Mouse (Mus musculus): ENCODE measurements around the gene Stard10. TPM values are rescaled to one million over a fixed set of nuclear protein-coding genes. Genes with fewer than 3 reads are reported as not detected.

The Stard10 gene
- total RNA-seq, 1 experiment: 15.2 TPM

DNA sequence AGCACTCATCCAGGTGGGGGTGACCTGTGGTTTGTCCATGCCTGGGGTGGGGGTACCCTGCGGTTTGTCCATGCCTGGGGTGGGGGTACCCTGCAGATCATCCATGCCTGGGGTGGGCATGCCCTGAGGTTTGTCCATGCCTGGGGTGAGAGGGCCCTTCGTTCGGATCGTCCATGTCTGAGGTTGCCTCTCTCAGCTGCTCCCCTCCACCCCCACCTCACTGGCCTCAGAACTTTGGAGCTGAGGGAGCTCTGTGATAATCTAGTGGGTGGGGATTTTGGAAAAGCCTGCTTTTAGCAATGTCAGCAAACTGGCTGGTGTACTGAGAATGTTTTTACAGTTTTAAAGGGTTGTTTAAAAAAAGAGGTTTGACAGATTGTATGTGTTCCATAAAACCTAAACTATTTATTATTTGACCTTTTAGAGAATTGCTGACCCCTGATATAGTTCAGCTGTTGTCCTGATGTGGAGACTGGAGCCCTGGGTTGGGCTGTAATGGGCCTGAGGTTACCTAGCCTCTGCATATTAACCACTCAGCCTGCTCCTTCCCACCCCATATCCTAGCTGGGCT lies 75.1 kb downstream of the Stard10 start:
- Histone ChIP-seq H3K27ac (ENCODE audit: insufficient read depth, low read depth, low read length, poor library complexity, severe bottlenecking) (no peak overlapping the region), H3K9me3 (ENCODE audit: control insufficient read depth, insufficient read depth, low read depth, low read length) (no peaks in the 10 kb centered on the region), H3K4me1 (ENCODE audit: control insufficient read depth in 2 of 2, insufficient read depth in 2 of 2, low read length in 2 of 2, poor library complexity in 1 of 2) (peaks cover 0 to 9% of the 10 kb centered on the region in 2 experiments; a peak in 1 of 4 replicates), H3K9ac (ENCODE audit: insufficient read depth, low read depth, low read length, poor library complexity, severe bottlenecking) (no peak overlapping the region), H3K4me3 (ENCODE audit: insufficient read depth in 1 of 2, low read depth in 1 of 2, low read length in 2 of 2, poor library complexity in 1 of 2, severe bottlenecking in 1 of 2) (no peak overlapping the region), H3K36me3 (ENCODE audit: control insufficient read depth, insufficient read depth, low read length, poor library complexity, severe bottlenecking) (peaks cover 15% of the 10 kb centered on the region; the same call in 1 of the 2 replicates)
- in situ Hi-C loops (cut with MboI; ENCODE audit: low sequenced_read_pairs in 2 of 2, unreplicated experiment in 2 of 2): no loop called here
- DNase-seq (ENCODE audit: low read depth, low spot score): no peak
- TF ChIP-seq ZNF384 (IDR thresholded peaks at IDR 0.05; ENCODE audit: low read depth, low read length): no peak
- no peak for TF ChIP-seq ZC3H11A (IDR thresholded peaks at IDR 0.05; ENCODE audit: borderline replicate concordance, low read depth, low read length)
- TF ChIP-seq CHD2 (IDR thresholded peaks at IDR 0.05; ENCODE audit: low read depth, low read length): no peak
- TF ChIP-seq MAFK (IDR thresholded peaks at IDR 0.05; ENCODE audit: insufficient read depth, low read depth, low read length): no peak
- no peak for TF ChIP-seq HCFC1 (IDR thresholded peaks at IDR 0.05; ENCODE audit: borderline replicate concordance, insufficient read depth, low read length)

DNA sequence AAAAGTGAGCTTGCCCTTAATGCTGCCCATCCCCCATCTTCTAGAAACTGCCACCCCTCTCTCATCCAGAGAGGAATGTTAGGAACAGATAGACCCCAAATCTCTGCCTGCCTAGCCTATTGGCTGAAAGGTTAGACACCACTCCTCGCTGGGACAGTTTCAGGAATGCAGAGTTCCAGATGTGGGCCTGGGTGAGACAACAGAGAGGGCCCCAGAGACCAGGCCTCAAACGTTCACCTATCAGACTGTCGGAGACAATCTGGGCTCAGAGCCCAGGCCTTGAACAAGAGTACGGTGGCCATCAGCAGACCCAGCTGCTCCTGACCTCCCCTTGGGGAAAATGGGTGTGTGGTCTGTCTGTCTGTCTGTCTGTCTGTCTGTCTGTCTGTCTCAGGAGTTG lies 76.1 kb downstream of the Stard10 start:
- H3K9me3 ChIP-seq (ENCODE audit: control insufficient read depth, insufficient read depth, low read depth, low read length): no peaks in the 10 kb centered on the region
- H3K4me1 ChIP-seq (ENCODE audit: control insufficient read depth in 2 of 2, insufficient read depth in 2 of 2, low read length in 2 of 2, poor library complexity in 1 of 2): peaks cover 0 to 9% of the 10 kb centered on the region in 2 experiments; a peak in 1 of 4 replicates
- no peak overlapping the region for H3K27ac ChIP-seq (ENCODE audit: insufficient read depth, low read depth, low read length, poor library complexity, severe bottlenecking)
- H3K36me3 ChIP-seq (ENCODE audit: control insufficient read depth, insufficient read depth, low read length, poor library complexity, severe bottlenecking): peaks cover 17% of the 10 kb centered on the region; the same call in 1 of the 2 replicates
- no peak for DNase-seq (ENCODE audit: low read depth, low spot score)
- no peak overlapping the region for H3K4me3 ChIP-seq (ENCODE audit: insufficient read depth in 1 of 2, low read depth in 1 of 2, low read length in 2 of 2, poor library complexity in 1 of 2, severe bottlenecking in 1 of 2)
- no peak overlapping the region for H3K9ac ChIP-seq (ENCODE audit: insufficient read depth, low read depth, low read length, poor library complexity, severe bottlenecking)
- TF ChIP-seq CHD2 (IDR thresholded peaks at IDR 0.05; ENCODE audit: low read depth, low read length) (no peak), MAFK (IDR thresholded peaks at IDR 0.05; ENCODE audit: insufficient read depth, low read depth, low read length) (no peak), HCFC1 (IDR thresholded peaks at IDR 0.05; ENCODE audit: borderline replicate concordance, insufficient read depth, low read length) (no peak), ZNF384 (IDR thresholded peaks at IDR 0.05; ENCODE audit: low read depth, low read length) (no peak), ZC3H11A (IDR thresholded peaks at IDR 0.05; ENCODE audit: borderline replicate concordance, low read depth, low read length) (no peak)
- in situ Hi-C loops (cut with MboI; ENCODE audit: low sequenced_read_pairs in 2 of 2, unreplicated experiment in 2 of 2): no loop called here

DNA sequence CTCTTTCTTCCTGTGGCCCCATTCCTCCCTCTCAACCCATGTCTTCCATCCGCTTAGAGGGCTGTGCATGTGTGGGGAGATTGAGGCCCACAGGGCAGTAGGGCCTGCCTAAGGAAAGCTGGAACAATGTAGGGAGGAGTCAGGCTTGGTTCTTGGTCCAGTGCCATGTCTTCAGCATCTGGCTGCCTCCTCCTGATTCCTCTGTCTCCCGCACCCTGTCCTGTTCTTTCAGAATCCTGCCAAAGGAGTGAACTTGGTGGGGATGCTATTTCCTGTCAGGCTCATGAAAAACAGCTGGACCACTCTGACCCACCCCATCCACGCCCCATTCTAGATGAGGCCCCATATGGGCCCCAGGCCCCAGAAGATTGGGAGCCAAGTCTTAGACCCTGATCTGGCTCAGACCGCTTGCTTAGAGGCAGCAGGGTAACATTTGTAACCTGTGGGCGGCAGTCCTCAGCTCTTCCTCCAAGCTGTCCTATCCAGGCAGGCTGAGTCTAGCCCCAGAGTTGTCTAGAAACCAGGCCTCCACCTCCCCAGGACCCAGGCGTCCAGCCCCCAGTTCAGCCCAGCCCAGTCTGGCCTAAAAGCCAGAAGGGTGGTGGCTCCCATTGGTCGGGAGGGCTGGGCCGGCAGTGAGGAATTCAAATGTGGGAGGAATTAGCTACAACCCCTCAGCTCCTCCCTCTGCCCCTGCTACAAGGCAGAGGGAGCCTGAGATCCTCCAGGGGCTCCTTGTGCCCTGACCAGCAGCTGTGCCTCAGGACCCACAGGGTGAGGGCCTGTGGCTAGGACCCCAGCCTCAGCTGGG lies 77.0 kb downstream of the Stard10 start:
- no peak overlapping the region for H3K9ac ChIP-seq (ENCODE audit: insufficient read depth, low read depth, low read length, poor library complexity, severe bottlenecking)
- peaks cover 0 to 9% of the 10 kb centered on the region in 2 experiments; a peak in 1 of 4 replicates for H3K4me1 ChIP-seq (ENCODE audit: control insufficient read depth in 2 of 2, insufficient read depth in 2 of 2, low read length in 2 of 2, poor library complexity in 1 of 2)

DNA sequence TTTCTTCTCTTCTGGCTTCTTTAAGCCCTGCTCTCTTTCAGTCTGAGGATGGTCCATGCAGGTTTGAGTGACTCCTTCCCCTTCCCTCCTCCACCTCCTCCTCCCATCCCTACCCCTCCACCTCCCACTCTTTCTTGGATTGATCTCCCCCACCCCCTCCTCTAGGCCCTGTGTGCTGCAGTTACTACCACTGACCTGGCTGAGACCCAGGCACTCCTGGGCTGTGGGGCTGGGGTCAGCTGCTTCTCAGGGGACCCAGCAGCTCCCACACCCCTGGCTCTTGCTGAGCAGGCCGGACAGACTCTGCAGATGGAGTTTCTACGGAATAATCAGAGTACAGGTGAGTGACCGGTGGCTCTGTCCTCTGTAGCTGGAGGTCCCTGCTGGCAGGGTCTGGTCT lies 77.7 kb downstream of the Stard10 start:
- Histone ChIP-seq H3K9me3 (ENCODE audit: control insufficient read depth, insufficient read depth, low read depth, low read length) (no peaks in the 10 kb centered on the region), H3K9ac (ENCODE audit: insufficient read depth, low read depth, low read length, poor library complexity, severe bottlenecking) (no peak overlapping the region), H3K27ac (ENCODE audit: insufficient read depth, low read depth, low read length, poor library complexity, severe bottlenecking) (no peak overlapping the region), H3K36me3 (ENCODE audit: control insufficient read depth, insufficient read depth, low read length, poor library complexity, severe bottlenecking) (peaks cover 19% of the 10 kb centered on the region), H3K4me1 (ENCODE audit: control insufficient read depth in 2 of 2, insufficient read depth in 2 of 2, low read length in 2 of 2, poor library complexity in 1 of 2) (peaks cover 0 to 9% of the 10 kb centered on the region in 2 experiments; a peak in 1 of 4 replicates), H3K4me3 (ENCODE audit: insufficient read depth in 1 of 2, low read depth in 1 of 2, low read length in 2 of 2, poor library complexity in 1 of 2, severe bottlenecking in 1 of 2) (no peak overlapping the region)
- TF ChIP-seq MAFK (IDR thresholded peaks at IDR 0.05; ENCODE audit: insufficient read depth, low read depth, low read length) (no peak), ZNF384 (IDR thresholded peaks at IDR 0.05; ENCODE audit: low read depth, low read length) (no peak), ZC3H11A (IDR thresholded peaks at IDR 0.05; ENCODE audit: borderline replicate concordance, low read depth, low read length) (no peak), HCFC1 (IDR thresholded peaks at IDR 0.05; ENCODE audit: borderline replicate concordance, insufficient read depth, low read length) (no peak), CHD2 (IDR thresholded peaks at IDR 0.05; ENCODE audit: low read depth, low read length) (no peak)
- no peak for DNase-seq (ENCODE audit: low read depth, low spot score)
- in situ Hi-C loops (cut with MboI; ENCODE audit: low sequenced_read_pairs in 2 of 2, unreplicated experiment in 2 of 2): no loop called here

More for the DNA sequence above, 77.0 kb downstream of the Stard10 start:
- Histone ChIP-seq H3K27ac (ENCODE audit: insufficient read depth, low read depth, low read length, poor library complexity, severe bottlenecking) (0 out of 2 replicates have a peak overlapping the region, but pooled peaks have one; percentile 47), H3K36me3 (ENCODE audit: control insufficient read depth, insufficient read depth, low read length, poor library complexity, severe bottlenecking) (peaks cover 19% of the 10 kb centered on the region; the same call in 1 of the 2 replicates), H3K4me3 (ENCODE audit: insufficient read depth in 1 of 2, low read depth in 1 of 2, low read length in 2 of 2, poor library complexity in 1 of 2, severe bottlenecking in 1 of 2) (peak overlapping the region; percentile 9 to 29; a peak in 2 of 4 replicates), H3K9me3 (ENCODE audit: control insufficient read depth, insufficient read depth, low read depth, low read length) (no peaks in the 10 kb centered on the region)
- in situ Hi-C loops (cut with MboI; ENCODE audit: low sequenced_read_pairs in 2 of 2, unreplicated experiment in 2 of 2): no loop called here
- peak; percentile 65 for DNase-seq (ENCODE audit: low read depth, low spot score)
- TF ChIP-seq ZC3H11A (IDR thresholded peaks at IDR 0.05; ENCODE audit: borderline replicate concordance, low read depth, low read length): no peak
- TF ChIP-seq CHD2 (IDR thresholded peaks at IDR 0.05; ENCODE audit: low read depth, low read length): no peak
- TF ChIP-seq ZNF384 (IDR thresholded peaks at IDR 0.05; ENCODE audit: low read depth, low read length): no peak
- TF ChIP-seq MAFK (IDR thresholded peaks at IDR 0.05; ENCODE audit: insufficient read depth, low read depth, low read length): no peak
- TF ChIP-seq HCFC1 (IDR thresholded peaks at IDR 0.05; ENCODE audit: borderline replicate concordance, insufficient read depth, low read length): no peak
